Mouse (Mus musculus) erythroblast, adult 5-6 weeks (primary cell): ENCODE measurements around the gene Zfp882. TPM values are rescaled to one million over a fixed set of nuclear protein-coding genes. Genes with fewer than 3 reads are reported as not detected.
A peak's percentile ranks its signal among the peaks of the same experiment; 100 is the strongest.
"Not testable (repeated sequence)": the region's sequence is repeated elsewhere in the genome, so short reads cannot be mapped to it uniquely, and the experiment has no call there.

Source experiments
- ATAC-seq: replicated peaks from 2 replicates; pipeline ENCODE4 v1.8.0; 2016; ENCODE audit warnings: moderate number of reproducible peaks, mild to moderate bottlenecking, moderate TSS enrichment, inconsistent platforms; ENCODE audit not compliant: poor library complexity, low FRiP score, severe bottlenecking
- total RNA-seq, 2 experiments: library from RNA; stranded (forward) in 1 of 2; stranded (reverse) in 1 of 2; fragments of 150-400 nt in 1 of 2; fragments of 200-764, 138-1000 nt in 1 of 2; gene quantifications; 2 replicates each; pipeline versions ENCODE4 v1.2.3 to v1.2.4; 2015 to 2017; ENCODE audit warnings: low replicate concordance in 2 of 2

Gene Zfp882
- 2.1 TPM in 1 of 2 replicates, not detected in the other for total RNA-seq (2015; ENCODE audit: low replicate concordance)
- 2.0 and 3.3 TPM in 2 replicates for total RNA-seq (2017; ENCODE audit: low replicate concordance)

DNA sequence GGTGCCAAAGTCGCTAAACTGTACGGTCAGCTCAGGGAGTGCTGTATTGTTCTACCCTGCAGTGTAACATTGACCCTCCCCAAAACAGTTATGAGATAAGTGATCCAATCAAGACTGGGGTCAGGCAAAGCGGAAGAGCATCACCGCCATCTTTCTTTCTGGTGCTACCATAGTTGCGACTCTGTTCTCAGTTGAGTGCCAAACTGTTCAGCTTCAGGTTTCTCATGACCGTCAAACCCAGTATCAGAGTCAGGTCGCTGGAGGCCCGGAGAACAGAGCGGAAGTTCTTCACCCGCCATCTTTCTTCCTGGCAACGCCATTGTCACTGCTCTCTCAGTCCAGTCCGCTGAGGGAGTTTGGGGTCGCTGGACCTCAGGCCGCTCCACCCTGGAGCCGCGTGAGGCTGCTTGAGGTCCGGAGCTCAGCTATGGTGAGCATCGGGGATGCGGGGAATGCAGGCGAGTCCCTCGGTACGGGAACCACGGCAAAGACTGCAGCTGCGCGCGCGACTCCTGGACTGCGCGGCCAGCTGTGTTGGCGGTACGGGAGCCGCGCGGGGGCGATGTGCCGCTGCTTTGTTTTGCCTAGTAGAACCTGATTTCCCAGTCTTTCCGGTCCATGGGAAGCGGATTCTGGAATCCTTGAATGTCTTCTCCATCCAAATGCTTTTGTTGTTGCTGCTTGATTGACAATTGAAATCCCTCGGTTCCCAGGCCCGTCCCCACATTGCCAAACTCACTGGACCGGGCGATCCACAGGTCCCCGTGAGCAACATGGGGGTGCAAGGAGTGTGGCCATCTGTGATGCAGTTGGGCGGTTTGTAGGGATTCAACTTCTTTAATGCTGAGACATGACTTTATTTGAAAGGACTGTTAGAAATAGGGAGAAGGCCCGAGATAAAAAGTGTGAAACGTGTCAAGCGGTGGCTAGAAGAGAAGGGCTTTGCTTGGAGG, at the start of gene Zfp882, which contains the start of gene Zfp617:
TSS of gene Zfp882 (plus strand) at position 300 of the 953 bp plus-strand sequence.
TSS of gene Zfp617 (plus strand) at position 327 of the 953 bp plus-strand sequence.
- peak; percentile 96 for ATAC-seq

DNA sequence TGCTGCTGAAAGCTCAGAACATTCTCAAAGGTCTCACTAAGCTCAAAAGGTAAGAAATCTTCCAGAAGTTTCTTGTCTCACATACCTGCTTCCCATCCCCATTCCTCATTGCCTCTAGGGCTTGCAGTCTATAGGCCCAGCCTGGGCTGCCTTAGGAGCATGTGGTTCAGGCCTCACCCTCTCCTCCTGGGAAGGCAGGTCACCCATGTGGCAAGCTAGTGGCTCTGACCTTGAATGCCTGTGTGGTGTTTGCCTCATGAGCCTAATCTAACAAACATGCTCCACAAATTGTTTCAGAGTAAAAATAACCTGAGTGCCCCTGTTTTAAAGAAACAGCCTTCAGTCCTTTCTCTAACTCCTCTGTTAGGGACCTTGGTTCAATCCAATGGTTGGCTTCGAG, 46.9 kb upstream of the Zfp882 start:
- ATAC-seq, result not testable (repeated sequence)

DNA sequence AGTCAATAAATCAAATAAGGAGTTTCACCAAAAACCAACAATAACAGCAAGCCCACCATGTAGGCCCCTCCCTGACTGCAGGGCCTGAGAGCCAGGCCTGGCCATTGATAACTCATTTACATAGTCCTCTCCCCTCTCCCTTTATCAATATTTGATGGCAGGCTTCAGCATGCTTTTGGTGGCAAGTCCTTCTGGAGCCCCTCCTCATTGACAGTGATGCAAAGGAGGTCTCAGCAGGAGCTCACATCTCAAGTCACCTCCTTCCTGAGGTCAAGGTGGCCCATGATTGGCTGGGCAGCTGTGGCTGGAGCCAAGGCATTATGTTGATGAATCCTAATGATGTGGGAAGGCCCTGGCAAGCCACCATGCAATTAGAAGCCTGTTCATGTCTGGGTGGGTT, 46.4 kb upstream of the Zfp882 start:
- ATAC-seq, result not testable (repeated sequence)

DNA sequence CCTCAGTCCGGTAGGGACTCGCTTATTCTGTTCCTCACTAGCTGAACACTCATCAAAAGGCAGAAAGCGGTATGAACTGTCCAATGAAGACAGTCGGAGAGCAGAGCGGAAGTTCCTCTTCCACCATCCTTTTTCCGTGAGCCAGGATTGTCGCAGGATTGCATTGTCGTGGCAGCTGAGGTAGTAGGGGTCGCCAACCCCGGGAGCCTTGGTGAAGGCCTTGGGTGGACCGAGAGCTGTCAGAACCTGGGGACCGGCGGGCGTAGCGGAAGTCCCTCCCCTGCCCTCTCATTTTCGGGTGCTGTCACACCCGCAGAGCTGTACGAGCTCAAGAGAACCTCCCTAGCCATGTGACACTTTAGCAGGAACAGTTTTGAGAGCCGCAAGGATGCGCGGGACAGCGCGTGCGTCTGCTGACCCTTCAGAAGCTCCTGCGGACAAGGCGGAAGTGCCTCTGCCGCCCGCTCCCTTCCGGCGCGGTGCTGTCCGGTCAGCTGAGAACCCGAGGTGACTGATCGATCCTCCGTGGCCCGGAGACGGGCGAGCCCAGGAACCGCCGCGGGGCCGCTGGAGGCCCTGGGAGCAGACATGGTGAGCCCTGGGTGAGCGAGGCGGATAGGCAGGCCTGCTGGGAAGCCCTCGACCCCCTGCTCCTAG, 26.7 kb upstream of the Zfp882 start, which contains the start of gene Zfp709:
TSS of gene Zfp709 (plus strand) at position 402 of the 657 bp plus-strand sequence.
- ATAC-seq, result peak; percentile 94

DNA sequence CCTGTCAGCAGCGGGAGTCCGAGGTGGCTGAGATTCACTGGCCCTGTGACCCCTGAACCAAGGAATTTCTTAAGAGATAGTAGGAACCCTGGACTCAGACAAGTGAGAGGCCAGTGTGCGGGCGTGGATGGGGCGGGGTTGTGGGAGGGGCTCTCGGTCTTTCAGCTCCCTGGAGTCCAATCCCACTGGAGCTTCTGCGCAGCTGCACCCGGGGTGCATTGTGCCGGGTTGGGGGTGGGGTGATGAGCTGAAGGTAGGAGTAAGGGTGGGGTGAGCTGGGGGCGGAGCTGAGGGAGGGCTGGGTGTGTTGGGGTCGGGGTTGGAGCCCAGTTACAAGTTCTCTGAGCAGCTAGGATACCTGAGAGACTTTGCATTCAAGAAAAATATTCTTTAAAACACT, 7.7 kb upstream of the Zfp882 start:
- not testable (repeated sequence) for ATAC-seq

DNA sequence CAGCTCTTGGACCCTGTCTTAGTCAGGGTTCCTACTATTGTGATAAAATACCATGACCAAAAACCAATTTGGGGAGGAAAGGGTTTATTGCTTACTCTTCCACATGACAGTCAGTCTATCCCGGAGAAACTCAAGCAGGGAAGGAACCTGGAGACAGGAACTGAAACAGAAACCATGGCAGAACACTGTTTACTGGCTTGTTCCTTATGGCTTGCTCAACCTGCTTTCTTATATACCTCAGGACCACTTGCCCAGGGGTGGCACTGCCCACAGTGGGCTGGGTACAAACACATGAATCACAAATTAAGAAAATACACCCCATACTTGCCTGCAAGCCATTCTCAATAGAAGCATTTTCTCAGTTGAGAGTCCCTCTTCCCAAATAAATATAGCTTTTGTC, 5.3 kb upstream of the Zfp882 start:
- not testable (repeated sequence) for ATAC-seq

DNA sequence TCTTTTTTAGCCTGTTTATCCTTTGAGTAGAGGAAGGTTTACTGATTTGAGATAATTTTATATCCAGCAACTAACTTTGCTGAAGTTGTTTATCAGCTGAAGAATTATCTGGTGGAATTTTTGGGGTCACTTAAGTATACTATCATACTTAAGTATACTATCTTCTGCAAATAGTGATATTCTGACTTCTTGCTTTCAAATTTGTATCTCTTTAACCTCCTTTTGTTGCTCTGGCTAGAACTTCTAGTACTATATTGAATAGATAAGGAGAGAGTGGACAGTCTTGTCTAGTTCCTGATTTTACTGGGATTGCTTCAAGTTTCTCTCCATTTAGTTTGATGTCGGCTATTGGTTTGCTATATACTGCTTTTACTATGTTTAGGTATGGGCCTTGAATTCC, 1.6 kb upstream of the Zfp882 start:
- no peak for ATAC-seq

DNA sequence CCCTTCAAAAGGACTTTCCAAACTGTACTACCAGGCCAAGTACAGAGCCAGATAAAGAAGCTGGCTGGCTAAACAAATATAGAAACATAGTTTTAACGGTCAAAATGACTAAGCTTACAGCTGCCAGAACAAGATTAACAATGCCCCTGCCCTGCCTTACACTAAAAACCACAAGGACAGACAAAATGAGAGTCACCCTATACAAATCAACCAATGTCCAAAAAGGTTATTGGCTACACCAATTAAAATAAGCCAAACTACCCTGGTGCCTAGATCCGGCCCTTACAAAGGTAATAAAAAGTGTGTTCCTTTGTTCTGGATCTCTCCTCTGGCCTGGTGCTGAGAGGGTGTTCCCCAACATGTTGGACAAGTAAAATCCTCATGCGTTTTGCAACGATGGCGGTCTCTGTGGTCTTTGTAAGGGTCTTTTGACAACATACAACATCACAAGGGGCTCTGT, 580 bp upstream of the Zfp882 start:
- no peak for ATAC-seq

DNA sequence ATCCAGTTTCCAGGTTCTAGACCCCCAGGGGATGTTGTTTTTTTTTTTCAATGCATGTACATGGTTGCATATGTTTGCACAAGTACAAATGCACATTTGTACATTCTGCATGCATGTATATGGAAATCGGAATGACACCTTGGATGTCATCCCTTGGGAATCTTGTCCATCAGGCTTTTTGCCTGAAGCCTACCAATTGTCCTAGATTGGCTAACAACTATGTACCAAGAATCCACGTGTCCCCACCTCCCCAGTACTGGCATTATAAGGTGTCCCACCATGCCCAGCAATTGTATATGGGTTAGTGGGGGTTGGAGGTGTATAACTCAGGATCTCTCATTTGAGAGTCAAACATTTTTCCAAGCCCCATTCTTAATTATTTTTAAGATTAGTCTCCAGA, 3.9 kb downstream of the Zfp882 start:
- no peak for ATAC-seq

DNA sequence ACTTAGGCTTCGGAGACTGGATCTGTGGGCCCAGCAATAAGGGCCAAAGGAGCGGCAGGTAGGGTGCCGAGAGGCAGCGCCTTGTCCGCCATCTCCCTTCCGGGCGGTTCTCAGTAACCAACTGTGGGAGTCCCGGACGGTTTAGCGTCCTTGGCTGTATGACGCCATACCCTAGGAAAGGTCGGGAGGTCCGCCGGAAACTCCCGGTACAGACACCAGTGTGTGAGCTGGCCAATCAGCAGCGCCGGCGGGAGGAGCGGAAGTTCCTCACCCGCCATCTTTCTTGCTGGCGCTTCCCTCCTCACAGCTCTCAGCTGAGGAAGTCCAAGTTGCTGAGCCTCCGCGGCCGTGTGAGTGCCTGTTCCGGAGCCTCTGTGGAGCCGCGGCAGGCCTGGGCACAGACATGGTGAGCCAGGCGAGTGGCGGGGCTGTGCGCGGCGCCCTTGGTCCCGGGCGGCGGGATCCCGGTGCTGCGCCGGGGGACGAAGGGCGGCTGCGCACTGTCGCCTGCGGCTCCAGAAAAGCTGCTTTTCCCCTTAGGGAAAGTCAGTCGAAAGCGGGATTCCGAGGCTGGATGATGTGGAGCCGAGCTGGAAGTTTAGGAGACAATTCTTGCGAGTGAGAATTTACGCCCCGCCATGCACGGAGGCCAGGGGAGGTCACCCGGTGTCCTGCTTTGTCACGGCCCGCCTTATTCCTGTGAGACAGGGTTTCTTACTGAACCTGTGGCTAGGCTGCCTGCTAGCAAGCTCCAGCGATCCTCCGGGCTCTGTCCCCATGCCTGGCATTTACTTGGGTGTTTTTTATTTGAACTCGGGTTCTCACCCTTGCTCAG, 14.4 kb downstream of the Zfp882 start:
- peak; percentile 97 for ATAC-seq

DNA sequence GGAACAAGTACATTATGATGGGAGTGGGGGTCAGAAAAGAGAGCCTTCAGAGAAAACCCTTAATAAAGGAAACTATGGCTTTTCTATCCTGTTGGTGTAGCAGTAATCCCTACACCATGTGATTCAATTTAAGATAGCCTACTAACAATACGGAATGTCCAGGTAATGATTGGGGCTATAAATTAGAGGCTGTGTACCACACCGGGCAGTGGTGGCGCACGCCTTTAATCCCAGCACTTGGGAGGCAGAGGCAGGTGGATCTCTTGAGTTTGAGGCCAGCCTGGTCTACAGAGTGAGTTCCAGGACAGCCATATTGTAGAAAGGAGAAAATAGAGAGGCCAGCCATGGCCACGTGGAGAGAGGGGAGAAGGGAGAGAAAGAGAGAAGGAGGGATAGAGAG, 17.4 kb downstream of the Zfp882 start:
- no peak for ATAC-seq

DNA sequence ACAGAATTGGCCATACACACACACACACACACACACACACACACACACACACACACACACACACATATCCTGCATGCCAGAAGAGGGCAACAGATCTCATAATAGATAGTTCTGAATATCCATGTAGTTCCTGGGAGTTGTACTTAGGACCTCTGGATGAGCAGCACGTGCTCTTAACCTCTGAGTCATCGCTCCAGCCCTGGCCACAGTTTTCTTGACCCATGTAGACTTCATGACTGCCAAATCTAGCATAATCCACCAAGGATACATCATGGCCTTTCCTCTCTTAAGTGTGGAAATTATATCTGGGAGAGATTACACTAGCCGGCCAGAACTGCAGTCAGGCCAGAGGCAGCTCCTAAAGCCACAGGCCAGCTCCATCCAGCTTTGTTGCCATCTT, 18.1 kb downstream of the Zfp882 start:
- no peak for ATAC-seq

DNA sequence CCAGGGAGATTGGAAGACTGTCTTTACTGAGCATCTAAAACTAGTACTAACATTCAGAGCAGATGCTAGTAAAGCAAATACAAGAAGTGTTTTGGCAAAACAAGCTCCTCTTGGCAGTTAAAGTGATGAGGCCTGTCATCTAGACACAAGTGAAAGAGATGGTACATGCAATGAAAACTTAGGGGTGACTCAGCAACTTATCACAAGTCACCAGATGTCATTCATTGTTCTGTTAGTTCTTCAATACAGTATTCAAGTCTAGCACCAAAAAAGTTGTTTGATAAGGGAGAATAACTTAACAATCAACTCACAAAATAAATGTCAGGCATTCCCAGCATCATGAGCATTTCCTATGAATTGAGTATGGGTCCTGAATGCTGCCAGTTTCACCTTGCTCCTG, 19.4 kb downstream of the Zfp882 start:
- ATAC-seq, result no peak

DNA sequence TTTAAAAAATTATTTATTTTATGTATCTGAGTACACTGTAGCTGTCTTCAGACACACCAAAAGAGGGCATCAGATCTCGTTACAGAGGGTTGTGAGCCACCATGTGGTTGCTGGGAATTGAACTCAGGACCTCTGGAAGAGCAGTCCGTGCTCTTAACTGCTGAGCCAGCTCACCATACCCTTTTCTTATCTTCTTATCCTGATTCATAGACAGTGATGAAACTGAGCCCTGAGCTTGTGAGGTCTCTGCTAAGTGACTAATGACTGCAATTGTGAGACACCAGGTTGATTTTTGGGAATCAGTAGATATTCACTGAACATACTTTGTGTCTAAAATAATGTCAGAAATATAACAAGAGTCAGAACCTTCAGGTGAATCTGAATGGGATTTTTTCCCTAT, 29.6 kb downstream of the Zfp882 start:
- ATAC-seq, result not testable (repeated sequence)

DNA sequence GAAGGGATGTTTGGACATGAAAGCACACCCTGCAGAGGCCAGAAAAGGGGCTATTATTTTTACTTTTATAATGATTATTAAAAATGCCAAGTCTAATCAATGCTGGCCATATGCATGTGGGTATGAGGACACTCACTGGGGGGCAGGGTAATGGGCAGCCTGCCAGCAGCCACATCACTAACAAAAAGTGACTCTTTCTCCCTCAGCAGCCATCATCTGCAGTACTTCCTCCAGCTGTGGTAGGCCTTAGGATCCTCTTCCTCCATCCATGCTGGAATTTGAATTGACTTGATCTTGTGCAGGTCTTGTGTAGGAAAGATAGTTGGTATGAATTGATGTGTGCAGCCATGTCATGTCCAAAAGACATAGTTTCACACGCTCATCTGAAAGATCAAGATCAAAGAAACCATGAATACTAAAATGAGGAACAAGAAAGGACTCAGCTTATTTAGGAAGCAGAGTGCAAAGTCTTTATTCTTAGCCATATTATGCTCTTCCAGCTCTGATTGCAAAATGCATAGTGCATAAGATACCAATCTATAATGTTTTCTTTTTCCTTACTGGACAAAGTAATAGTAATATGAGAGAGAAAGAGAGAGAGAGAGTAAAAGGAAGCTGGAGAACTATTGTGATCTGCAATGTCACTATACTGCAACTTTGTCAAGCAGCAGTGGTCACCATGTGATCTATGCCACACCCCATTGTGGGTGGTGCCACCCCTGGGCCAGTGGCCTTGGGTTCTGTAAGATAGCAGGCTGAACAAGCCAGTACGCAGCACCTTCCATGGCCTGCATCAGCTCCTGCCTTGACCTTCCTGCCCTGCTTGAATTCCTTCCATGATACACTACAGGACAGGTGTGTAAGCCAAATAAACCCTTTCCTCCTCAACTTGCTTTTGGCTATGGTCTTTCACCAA, 32.1 kb downstream of the Zfp882 start:
- ATAC-seq, result peak; percentile 98

DNA sequence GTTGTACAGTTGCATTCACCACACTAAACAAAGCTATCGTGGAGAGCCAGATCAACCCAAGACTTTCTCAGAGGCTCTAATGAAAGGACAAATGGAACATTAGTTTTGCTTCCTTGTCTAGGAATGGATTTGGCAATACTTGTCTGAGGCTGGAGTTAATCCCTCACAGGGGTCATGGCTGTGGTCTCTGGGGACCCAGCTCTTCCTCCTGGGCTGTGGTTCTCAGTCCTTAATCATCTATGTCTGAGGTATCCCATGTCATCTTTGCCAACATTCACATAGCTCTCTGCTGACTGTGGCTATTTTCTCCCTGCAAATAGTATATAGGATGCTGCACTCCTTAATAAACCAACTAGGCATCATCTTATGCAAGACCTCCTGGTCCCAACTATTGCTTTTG, 33.4 kb downstream of the Zfp882 start:
- ATAC-seq, result no peak

DNA sequence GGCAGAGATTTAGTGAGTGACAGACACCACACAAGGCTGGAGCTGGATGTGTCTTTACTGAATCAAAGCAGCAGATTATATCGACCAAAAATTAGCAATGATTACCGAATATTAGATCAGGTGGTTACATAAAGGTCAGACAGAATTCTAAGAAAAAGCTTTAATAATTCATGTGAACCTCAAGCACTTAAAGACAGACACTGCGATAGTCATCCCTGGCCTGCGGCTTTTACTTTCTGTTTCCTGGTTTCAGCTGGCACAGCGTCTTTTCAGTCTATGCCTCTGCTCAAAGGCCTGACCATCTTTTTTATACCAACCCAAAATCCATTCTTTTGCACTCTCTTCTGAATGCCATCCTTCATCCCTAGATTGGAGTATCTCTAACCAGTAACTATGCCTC, 40.2 kb downstream of the Zfp882 start:
- no peak for ATAC-seq

DNA sequence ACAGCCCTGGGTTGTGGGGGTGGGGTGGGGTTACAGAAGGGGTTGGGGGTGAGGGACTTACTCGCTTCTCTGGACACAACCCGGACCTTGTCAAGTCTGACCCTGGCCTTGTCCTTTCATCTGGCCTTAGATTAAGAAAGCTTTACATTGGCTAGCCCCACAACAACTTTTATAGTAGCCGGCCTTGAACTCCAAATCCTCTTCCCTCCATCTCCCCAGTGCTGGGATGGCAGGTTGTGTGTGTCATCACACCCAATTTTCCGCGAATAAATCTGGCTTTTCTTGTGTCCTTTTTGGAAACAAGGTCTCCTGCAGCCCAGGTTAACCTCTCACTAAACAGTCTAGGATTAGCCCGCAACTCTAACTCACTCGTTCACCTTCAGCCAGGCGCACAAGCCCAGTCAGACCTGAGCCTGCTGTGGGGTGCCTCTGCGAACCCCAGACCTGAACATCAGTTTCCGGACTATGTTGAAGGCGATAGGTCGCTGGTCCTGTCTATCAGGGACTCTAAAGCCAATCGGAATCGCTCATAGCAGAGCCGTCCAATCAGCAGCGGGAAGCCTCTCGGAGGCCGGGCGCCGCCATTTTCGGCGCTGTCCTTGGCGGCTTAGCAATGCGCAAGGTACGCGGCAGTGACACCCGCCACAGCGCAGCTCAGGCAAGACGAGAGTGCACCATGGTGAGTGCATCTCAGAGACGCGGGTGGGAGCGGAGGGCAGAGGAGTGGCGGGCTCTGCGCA, 42.2 kb downstream of the Zfp882 start, which contains the start of gene Zfp961:
TSS of gene Zfp961 (plus strand) at position 557 of the 740 bp plus-strand sequence.
- ATAC-seq, result peak; percentile 100
